Mouse (Mus musculus): ENCODE results near the gene Pkp4. TPM values are rescaled to one million over a fixed set of nuclear protein-coding genes. Genes with fewer than 3 reads are reported as not detected.

The Pkp4 gene
- polyA plus RNA-seq, 1 experiment from 2014 or later = 36.5 TPM

GRCm38 (mm10) chr2:59272713-59273112, 112.1 kb downstream of the Pkp4 start:
- H3K36me3 ChIP-seq = no peaks in the 10 kb centered on the region
- H3K9me3 ChIP-seq (replicated peaks) = no peaks in the 10 kb centered on the region
- ATAC-seq (replicated peaks; ENCODE audit: insufficient number of reproducible peaks, insufficient read depth, low FRiP score, low read depth) = no peak
- WGBS = 66% methylated on average over 6 of the region's 6 CpGs
- no peak overlapping the region for H3K4me3 ChIP-seq
- H3K4me2 ChIP-seq = no peak overlapping the region
- H3K27ac ChIP-seq = no peak overlapping the region
- H3K4me1 ChIP-seq (replicated peaks) = peaks cover 40% of the 10 kb centered on the region
- no peaks in the 10 kb centered on the region for H3K27me3 ChIP-seq
- H3K9ac ChIP-seq = no peak overlapping the region

GRCm38 (mm10) chr2:59280914-59281562, 120.4 kb downstream of the Pkp4 start:
- Histone ChIP-seq H3K9ac (no peak overlapping the region), H3K4me1 (replicated peaks) (peaks cover 39% of the 10 kb centered on the region), H3K36me3 (no peaks in the 10 kb centered on the region), H3K27me3 (no peaks in the 10 kb centered on the region), H3K4me3 (no peak overlapping the region), H3K9me3 (replicated peaks) (no peaks in the 10 kb centered on the region), H3K4me2 (no peak overlapping the region), H3K27ac (no peak overlapping the region)
- WGBS = 81% methylated on average over 7 of the region's 7 CpGs
- no peak for ATAC-seq (replicated peaks; ENCODE audit: insufficient number of reproducible peaks, insufficient read depth, low FRiP score, low read depth)

GRCm38 (mm10) chr2:59282966-59283365, 122.3 kb downstream of the Pkp4 start:
- Histone ChIP-seq H3K9ac (no peak overlapping the region), H3K9me3 (replicated peaks) (no peaks in the 10 kb centered on the region), H3K4me3 (no peak overlapping the region), H3K36me3 (no peaks in the 10 kb centered on the region), H3K27ac (no peak overlapping the region), H3K4me2 (no peak overlapping the region), H3K4me1 (replicated peaks) (peaks cover 48% of the 10 kb centered on the region), H3K27me3 (no peaks in the 10 kb centered on the region)
- WGBS = 97% methylated on average over 6 of the region's 6 CpGs
- ATAC-seq (replicated peaks; ENCODE audit: insufficient number of reproducible peaks, insufficient read depth, low FRiP score, low read depth) = no peak

GRCm38 (mm10) chr2:59284216-59284615, 123.6 kb downstream of the Pkp4 start:
- Histone ChIP-seq H3K4me2 (no peak overlapping the region), H3K36me3 (no peaks in the 10 kb centered on the region), H3K27ac (peak overlapping the region; percentile 76), H3K4me1 (replicated peaks) (peaks cover 42% of the 10 kb centered on the region), H3K27me3 (no peaks in the 10 kb centered on the region), H3K4me3 (no peak overlapping the region), H3K9ac (no peak overlapping the region), H3K9me3 (replicated peaks) (no peaks in the 10 kb centered on the region)
- WGBS = 82% methylated on average over 5 of the region's 5 CpGs
- no peak for ATAC-seq (replicated peaks; ENCODE audit: insufficient number of reproducible peaks, insufficient read depth, low FRiP score, low read depth)

GRCm38 (mm10) chr2:59284734-59285490, 124.3 kb downstream of the Pkp4 start:
- Histone ChIP-seq H3K4me1 (replicated peaks) (peaks cover 39% of the 10 kb centered on the region), H3K4me3 (no peak overlapping the region), H3K36me3 (no peaks in the 10 kb centered on the region), H3K9me3 (replicated peaks) (no peaks in the 10 kb centered on the region), H3K4me2 (0 out of 2 replicates have a peak overlapping the region, but pooled peaks have one; percentile 3), H3K9ac (no peak overlapping the region), H3K27ac (peak overlapping the region; percentile 76), H3K27me3 (no peaks in the 10 kb centered on the region)
- WGBS = 57% methylated on average over 8 of the region's 8 CpGs
- ATAC-seq (replicated peaks; ENCODE audit: insufficient number of reproducible peaks, insufficient read depth, low FRiP score, low read depth) = no peak

- Histone ChIP-seq H3K36me3 (no peaks in the 10 kb centered on the region), H3K4me3 (no peak overlapping the region), H3K4me2 (no peak overlapping the region), H3K27me3 (no peaks in the 10 kb centered on the region), H3K4me1 (replicated peaks) (peaks cover 39% of the 10 kb centered on the region), H3K9ac (no peak overlapping the region), H3K27ac (peak overlapping the region; percentile 76), H3K9me3 (replicated peaks) (no peaks in the 10 kb centered on the region)
- WGBS = 42% methylated on average over 1 of the region's 1 CpGs
- ATAC-seq (replicated peaks; ENCODE audit: insufficient number of reproducible peaks, insufficient read depth, low FRiP score, low read depth) = peak; percentile 66; the same call in 1 of the 2 replicates
Measured at GRCm38 (mm10) chr2:59285581-59285980, 124.9 kb downstream of the Pkp4 start.

- Histone ChIP-seq H3K27me3 (no peaks in the 10 kb centered on the region), H3K4me1 (replicated peaks) (peaks cover 37% of the 10 kb centered on the region), H3K4me2 (peak overlapping the region; percentile 25), H3K36me3 (no peaks in the 10 kb centered on the region), H3K27ac (peak overlapping the region; percentile 75), H3K4me3 (no peak overlapping the region), H3K9ac (no peak overlapping the region), H3K9me3 (replicated peaks) (no peaks in the 10 kb centered on the region)
- peak; percentile 76 for ATAC-seq (replicated peaks; ENCODE audit: insufficient number of reproducible peaks, insufficient read depth, low FRiP score, low read depth)
- 21% methylated on average over 9 of the region's 9 CpGs for WGBS
Measured at GRCm38 (mm10) chr2:59286247-59286646, 125.6 kb downstream of the Pkp4 start.

- no peaks in the 10 kb centered on the region for H3K27me3 ChIP-seq
- no peak overlapping the region for H3K4me2 ChIP-seq
- no peak overlapping the region for H3K9ac ChIP-seq
- ATAC-seq (replicated peaks; ENCODE audit: insufficient number of reproducible peaks, insufficient read depth, low FRiP score, low read depth) = no peak
- no peaks in the 10 kb centered on the region for H3K9me3 ChIP-seq (replicated peaks)
- H3K36me3 ChIP-seq = no peaks in the 10 kb centered on the region
- H3K4me1 ChIP-seq (replicated peaks) = peaks cover 37% of the 10 kb centered on the region
- H3K4me3 ChIP-seq = no peak overlapping the region
- 90% methylated on average over 8 of the region's 8 CpGs for WGBS
- H3K27ac ChIP-seq = 0 out of 2 replicates have a peak overlapping the region, but pooled peaks have one; percentile 8
Measured at GRCm38 (mm10) chr2:59287630-59288029, 127.0 kb downstream of the Pkp4 start.

GRCm38 (mm10) chr2:59289411-59289810, 128.8 kb downstream of the Pkp4 start:
- WGBS = 81% methylated on average over 2 of the region's 2 CpGs
- Histone ChIP-seq H3K4me1 (replicated peaks) (peaks cover 27% of the 10 kb centered on the region), H3K27me3 (no peaks in the 10 kb centered on the region), H3K4me3 (no peak overlapping the region), H3K9me3 (replicated peaks) (no peaks in the 10 kb centered on the region), H3K4me2 (no peak overlapping the region), H3K27ac (no peak overlapping the region), H3K36me3 (no peaks in the 10 kb centered on the region), H3K9ac (no peak overlapping the region)
- ATAC-seq (replicated peaks; ENCODE audit: insufficient number of reproducible peaks, insufficient read depth, low FRiP score, low read depth) = no peak

- Histone ChIP-seq H3K27me3 (no peaks in the 10 kb centered on the region), H3K4me2 (no peak overlapping the region), H3K9me3 (replicated peaks) (no peaks in the 10 kb centered on the region), H3K9ac (no peak overlapping the region), H3K4me1 (replicated peaks) (peaks cover 18% of the 10 kb centered on the region), H3K27ac (no peak overlapping the region), H3K4me3 (no peak overlapping the region), H3K36me3 (no peaks in the 10 kb centered on the region)
- ATAC-seq (replicated peaks; ENCODE audit: insufficient number of reproducible peaks, insufficient read depth, low FRiP score, low read depth) = no peak
- WGBS = 82% methylated on average over 3 of the region's 3 CpGs
Measured at GRCm38 (mm10) chr2:59290391-59290790, 129.7 kb downstream of the Pkp4 start.

- ATAC-seq (replicated peaks; ENCODE audit: insufficient number of reproducible peaks, insufficient read depth, low FRiP score, low read depth) = no peak
Measured at GRCm38 (mm10) chr2:59299831-59300230, 139.2 kb downstream of the Pkp4 start.

More at GRCm38 (mm10) chr2:59299831-59300230, 139.2 kb downstream of the Pkp4 start:
- H3K9ac ChIP-seq = no peak overlapping the region
- H3K9me3 ChIP-seq (replicated peaks) = no peaks in the 10 kb centered on the region
- no peaks in the 10 kb centered on the region; the same call in 1 of the 2 replicates for H3K36me3 ChIP-seq
- no peaks in the 10 kb centered on the region for H3K27me3 ChIP-seq
- H3K4me2 ChIP-seq = no peak overlapping the region
- H3K4me3 ChIP-seq = no peak overlapping the region
- H3K27ac ChIP-seq = no peak overlapping the region
- WGBS = 87% methylated on average over 3 of the region's 3 CpGs
- H3K4me1 ChIP-seq (replicated peaks) = peaks cover 8% of the 10 kb centered on the region

All from heart, embryonic 15.5 days (tissue).